Mouse (Mus musculus) midbrain, embryonic 12.5 days (tissue): ENCODE results near the gene Zbtb45. TPM values are rescaled to one million over a fixed set of nuclear protein-coding genes. Genes with fewer than 3 reads are reported as not detected.

Experiments used
- ATAC-seq: fragments of 200-750 bp; cut with Nextera tagmentation; 2 replicates; pipeline ENCODE4 v1.8.0; 2017; ENCODE audit warnings: low read depth, moderate TSS enrichment, moderate library complexity; ENCODE audit not compliant: low FRiP score
- H3K27ac ChIP-seq: fragments of 300-500 bp; sonication (generic); replicated peaks from 2 replicates; pipeline ENCODE4 v1.5.1; 2016; ENCODE audit warnings: mild to moderate bottlenecking
- H3K27me3 ChIP-seq: fragments of 300-500 bp; sonication (generic); 2 replicates; pipeline ENCODE4 v1.6.1; 2016; ENCODE audit warnings: mild to moderate bottlenecking
- H3K36me3 ChIP-seq: fragments of 300-500 bp; sonication (generic); 2 replicates; pipeline ENCODE4 v1.6.1; 2016
- H3K4me1 ChIP-seq: fragments of 300-500 bp; sonication (generic); 2 replicates; pipeline ENCODE4 v1.6.1; 2016
- H3K4me2 ChIP-seq: fragments of 300-500 bp; sonication (generic); replicated peaks from 2 replicates; pipeline ENCODE4 v1.6.1; 2016; ENCODE audit warnings: mild to moderate bottlenecking, moderate library complexity
- H3K4me3 ChIP-seq: fragments of 300-500 bp; sonication (generic); 2 replicates; pipeline ENCODE4 v1.5.1; 2016; ENCODE audit warnings: mild to moderate bottlenecking
- H3K9ac ChIP-seq: fragments of 300-500 bp; sonication (generic); replicated peaks from 2 replicates; pipeline ENCODE4 v1.6.1; 2016; ENCODE audit warnings: mild to moderate bottlenecking, moderate library complexity
- H3K9me3 ChIP-seq: fragments of 300-500 bp; sonication (generic); 2 replicates; pipeline ENCODE4 v1.6.1; 2016; ENCODE audit warnings: mild to moderate bottlenecking
- WGBS: fragments of 180-500 bp; shearing (Covaris S2); methylation state at CpG from one replicate; pipeline ENCODE4 v1.1.7; 2016; 5-methylcytosine and 5-hydroxymethylcytosine counted together
- polyA plus RNA-seq: library from polyadenylated mRNA; unstranded; fragments of >200 nt; fragmentation: Nextera tagmentation; extraction: Ambion mirVana; gene quantifications from 2 replicates; pipeline ENCODE4 v1.2.1, GENCODE M21; 2016

Gene Zbtb45
- polyA plus RNA-seq, 1 experiment from 2014 or later: 36.6 TPM

- H3K4me3 ChIP-seq: no peak overlapping the region
- 86% methylated on average over 2 of the region's 2 CpGs for WGBS
- H3K9ac ChIP-seq: no peak overlapping the region
- no peaks in the 10 kb centered on the region for H3K27me3 ChIP-seq
- no peak overlapping the region for H3K4me2 ChIP-seq
- no peaks in the 10 kb centered on the region for H3K9me3 ChIP-seq
- H3K4me1 ChIP-seq: peaks cover 29% of the 10 kb centered on the region
- H3K36me3 ChIP-seq: peaks cover 75% of the 10 kb centered on the region
- no peak for ATAC-seq
- H3K27ac ChIP-seq: no peak overlapping the region
Observed at GRCm38 (mm10) chr7:13031983-13032382, 22.1 kb upstream of the Zbtb45 start.

GRCm38 (mm10) chr7:13031069-13031468 is 21.2 kb upstream of the Zbtb45 start:
- Histone ChIP-seq H3K4me1 (peaks cover 29% of the 10 kb centered on the region), H3K36me3 (peaks cover 81% of the 10 kb centered on the region), H3K9ac (no peak overlapping the region), H3K27ac (no peak overlapping the region), H3K9me3 (no peaks in the 10 kb centered on the region), H3K4me3 (no peak overlapping the region), H3K4me2 (no peak overlapping the region), H3K27me3 (no peaks in the 10 kb centered on the region)
- no peak for ATAC-seq
- WGBS: 76% methylated on average over 5 of the region's 5 CpGs

- H3K4me2 ChIP-seq: no peak overlapping the region
- no peaks in the 10 kb centered on the region for H3K9me3 ChIP-seq
- peaks cover 75% of the 10 kb centered on the region for H3K36me3 ChIP-seq
- no peaks in the 10 kb centered on the region for H3K27me3 ChIP-seq
- no peak for ATAC-seq
- H3K27ac ChIP-seq: no peak overlapping the region
- peaks cover 27% of the 10 kb centered on the region for H3K4me1 ChIP-seq
- WGBS: 90% methylated on average over 4 of the region's 4 CpGs
- H3K4me3 ChIP-seq: no peak overlapping the region
- H3K9ac ChIP-seq: no peak overlapping the region
Observed at GRCm38 (mm10) chr7:13028986-13029385, 19.2 kb upstream of the Zbtb45 start.

DNA sequence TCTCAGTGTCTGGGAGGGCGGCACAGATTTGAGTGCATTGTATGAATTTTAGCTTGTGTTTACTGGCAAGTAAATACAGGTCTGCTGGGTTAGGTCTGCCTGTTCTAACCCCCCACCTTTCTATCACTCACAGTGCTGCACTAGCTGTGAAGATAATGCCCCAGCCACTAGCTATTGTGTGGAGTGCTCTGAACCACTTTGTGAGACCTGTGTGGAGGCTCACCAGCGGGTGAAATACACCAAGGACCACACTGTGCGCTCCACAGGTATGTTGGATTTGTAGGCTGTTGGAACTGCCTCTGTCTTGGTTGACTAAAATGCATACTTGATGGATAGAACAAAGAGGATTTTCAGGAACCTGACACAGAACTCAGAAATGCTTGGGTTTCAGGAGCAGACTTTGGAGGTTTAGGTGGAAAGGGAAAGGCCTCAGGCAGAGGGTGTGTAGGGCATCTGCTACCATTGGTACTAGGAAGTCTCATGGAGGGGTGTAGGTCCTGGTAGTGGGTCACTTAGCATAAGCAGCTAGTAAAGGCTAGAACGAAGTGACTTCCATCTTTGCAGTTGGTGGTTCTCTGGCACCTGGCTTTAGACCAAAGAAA is 15.8 kb upstream of the Zbtb45 start:
- peak overlapping the region; percentile 98; the same call in 1 of the 2 replicates for H3K27ac ChIP-seq
- WGBS: 30% methylated on average over 4 of the region's 4 CpGs
- peak overlapping the region; percentile 97 for H3K4me2 ChIP-seq
- no peaks in the 10 kb centered on the region for H3K27me3 ChIP-seq
- H3K9me3 ChIP-seq: no peaks in the 10 kb centered on the region
- peak overlapping the region; percentile 91 for H3K9ac ChIP-seq
- no peak for ATAC-seq
- peaks cover 28% of the 10 kb centered on the region for H3K4me1 ChIP-seq
- H3K4me3 ChIP-seq: peak overlapping the region; percentile 73
- peaks cover 52% of the 10 kb centered on the region for H3K36me3 ChIP-seq

- Histone ChIP-seq H3K27me3 (no peaks in the 10 kb centered on the region), H3K36me3 (peaks cover 44% of the 10 kb centered on the region), H3K9ac (peak overlapping the region; percentile 91), H3K9me3 (no peaks in the 10 kb centered on the region), H3K4me2 (peak overlapping the region; percentile 97), H3K27ac (peak overlapping the region; percentile 98), H3K4me3 (peak overlapping the region; percentile 73), H3K4me1 (peaks cover 28% of the 10 kb centered on the region)
- peak; percentile 67 for ATAC-seq
- WGBS: under 1% methylated on average over 22 of the region's 44 CpGs
Observed at GRCm38 (mm10) chr7:13024805-13025204, 15.0 kb upstream of the Zbtb45 start.

- ATAC-seq: peak; percentile 86
- peak overlapping the region; percentile 97 for H3K4me2 ChIP-seq
- no peaks in the 10 kb centered on the region for H3K27me3 ChIP-seq
- peaks cover 28% of the 10 kb centered on the region for H3K4me1 ChIP-seq
- peak overlapping the region; percentile 73 for H3K4me3 ChIP-seq
- H3K9ac ChIP-seq: peak overlapping the region; percentile 91
- H3K9me3 ChIP-seq: no peaks in the 10 kb centered on the region
- under 1% methylated on average over 83 of the region's 95 CpGs for WGBS
- H3K36me3 ChIP-seq: peaks cover 37% of the 10 kb centered on the region
- H3K27ac ChIP-seq: peak overlapping the region; percentile 98
Observed at GRCm38 (mm10) chr7:13023928-13024731, 14.3 kb upstream of the Zbtb45 start.

GRCm38 (mm10) chr7:13022773-13023535 is 13.1 kb upstream of the Zbtb45 start:
- Histone ChIP-seq H3K36me3 (peaks cover 25% of the 10 kb centered on the region), H3K27ac (peak overlapping the region; percentile 98), H3K9me3 (no peaks in the 10 kb centered on the region), H3K4me1 (peaks cover 28% of the 10 kb centered on the region), H3K27me3 (no peaks in the 10 kb centered on the region), H3K9ac (peak overlapping the region; percentile 72), H3K4me2 (peak overlapping the region; percentile 97), H3K4me3 (peak overlapping the region; percentile 73)
- peak; percentile 67 for ATAC-seq
- 4% methylated on average over 31 of the region's 31 CpGs for WGBS

DNA sequence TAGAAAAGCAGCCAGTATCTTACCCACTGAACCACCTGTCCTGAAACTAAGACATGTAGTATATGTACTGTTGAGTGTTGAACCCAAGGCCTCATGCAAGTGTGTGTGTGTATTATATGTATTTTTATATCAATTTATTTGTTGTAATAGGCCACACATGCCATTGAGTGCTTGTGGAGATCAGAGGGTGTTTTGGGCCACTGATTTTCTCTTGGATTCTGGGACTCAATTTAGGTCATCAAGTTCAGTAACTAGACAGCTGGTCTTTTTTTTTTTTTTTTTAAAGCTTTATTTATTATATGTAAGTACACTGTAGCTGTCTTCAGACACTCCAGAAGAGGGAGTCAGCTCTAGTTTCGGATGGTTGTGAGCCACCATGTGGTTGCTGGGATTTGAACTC is 5.4 kb upstream of the Zbtb45 start:
- H3K4me3 ChIP-seq: no peak overlapping the region
- no peak for ATAC-seq
- no peaks in the 10 kb centered on the region for H3K27me3 ChIP-seq
- no peaks in the 10 kb centered on the region for H3K36me3 ChIP-seq
- H3K9ac ChIP-seq: no peak overlapping the region
- peaks cover 5% of the 10 kb centered on the region for H3K4me1 ChIP-seq
- no peak overlapping the region for H3K4me2 ChIP-seq
- 84% methylated on average over 1 of the region's 1 CpGs for WGBS
- no peak overlapping the region for H3K27ac ChIP-seq
- H3K9me3 ChIP-seq: no peaks in the 10 kb centered on the region

- ATAC-seq: no peak
- peaks cover 6% of the 10 kb centered on the region for H3K4me1 ChIP-seq
- 43% methylated on average over 6 of the region's 6 CpGs for WGBS
- H3K27ac ChIP-seq: no peak overlapping the region
- H3K4me2 ChIP-seq: no peak overlapping the region
- no peak overlapping the region for H3K4me3 ChIP-seq
- no peaks in the 10 kb centered on the region for H3K9me3 ChIP-seq
- no peak overlapping the region for H3K9ac ChIP-seq
- no peaks in the 10 kb centered on the region for H3K27me3 ChIP-seq
- no peaks in the 10 kb centered on the region for H3K36me3 ChIP-seq
Observed at GRCm38 (mm10) chr7:13014275-13014839, 4.5 kb upstream of the Zbtb45 start.

GRCm38 (mm10) chr7:13013671-13014070 is 3.8 kb upstream of the Zbtb45 start:
- Histone ChIP-seq H3K27ac (no peak overlapping the region), H3K4me2 (no peak overlapping the region), H3K4me1 (peaks cover 10% of the 10 kb centered on the region), H3K4me3 (no peak overlapping the region), H3K36me3 (no peaks in the 10 kb centered on the region), H3K27me3 (no peaks in the 10 kb centered on the region), H3K9ac (no peak overlapping the region), H3K9me3 (no peaks in the 10 kb centered on the region)
- 68% methylated on average over 4 of the region's 4 CpGs for WGBS
- no peak for ATAC-seq

- Histone ChIP-seq H3K9ac (peak overlapping the region; percentile 75), H3K27ac (peak overlapping the region; percentile 90), H3K4me1 (peaks cover 28% of the 10 kb centered on the region), H3K4me3 (peak overlapping the region; percentile 58), H3K9me3 (no peaks in the 10 kb centered on the region), H3K4me2 (peak overlapping the region; percentile 73), H3K27me3 (peaks cover 21% of the 10 kb centered on the region), H3K36me3 (peaks cover 33% of the 10 kb centered on the region)
- under 1% methylated on average over 42 of the region's 42 CpGs for WGBS
- peak; percentile 90 for ATAC-seq
Observed at GRCm38 (mm10) chr7:13009143-13010004, 460 bp downstream of the Zbtb45 start.
